Mouse (Mus musculus) myocyte (in vitro differentiated cells): ENCODE measurements at regions not wholly inside any gene's neighbourhood (a gene's known extent, or its start where the extent isn't known, plus 50 kb on each side); places are given as distances from the start of the nearest gene placed in this dataset.

Experiments used
- H3K27me3 ChIP-seq: one replicate; pipeline ENCODE4 v1.6.1; 2011; ENCODE audit not compliant: control insufficient read depth, insufficient read depth, insufficient read length
- H3K36me3 ChIP-seq: one replicate; pipeline ENCODE4 v1.6.1; 2011; ENCODE audit not compliant: control insufficient read depth, insufficient read depth
- H3K4me2 ChIP-seq: one replicate; pipeline ENCODE4 v1.6.1; 2011; ENCODE audit warnings: low read depth, control low read depth
- H3K4me3 ChIP-seq: one replicate; pipeline ENCODE4 v1.5.1; 2011; ENCODE audit warnings: mild to moderate bottlenecking, control low read depth, moderate library complexity
- H3K79me2 ChIP-seq: one replicate; pipeline ENCODE4 v1.6.1; 2011; ENCODE audit not compliant: control insufficient read depth, insufficient read depth
- H3ac ChIP-seq: one replicate; pipeline ENCODE4 v1.6.1; 2011; ENCODE audit not compliant: control insufficient read depth, insufficient read length
- CEBPB ChIP-seq: IDR thresholded peaks from 2 replicates; pipeline ENCODE4 v1.6.1; 2011; ENCODE audit warnings: mild to moderate bottlenecking, moderate library complexity; ENCODE audit not compliant: poor library complexity, insufficient read depth, severe bottlenecking
- E2F4 ChIP-seq: IDR thresholded peaks from one replicate; pipeline ENCODE4 v1.6.1; 2011; ENCODE audit warnings: mild to moderate bottlenecking, control low read depth, moderate library complexity; ENCODE audit not compliant: insufficient read depth
- MAX ChIP-seq: IDR thresholded peaks from one replicate; pipeline ENCODE4 v1.6.1; 2011; ENCODE audit warnings: low read depth, mild to moderate bottlenecking, control low read depth
- MYOD1 ChIP-seq, 3 experiments: IDR thresholded peaks; one replicate each; pipeline ENCODE4 v1.6.1; 2011; ENCODE audit warnings: control low read depth in 2 of 3, low read depth in 2 of 3, mild to moderate bottlenecking in 2 of 3, moderate library complexity in 1 of 3; ENCODE audit not compliant: insufficient read length in 2 of 3, control insufficient read depth in 1 of 3
- MYOG ChIP-seq, 3 experiments: IDR thresholded peaks; one replicate each; pipeline ENCODE4 v1.6.1; 2011; ENCODE audit warnings: control low read depth in 2 of 3, low read depth in 2 of 3, mild to moderate bottlenecking in 2 of 3; ENCODE audit not compliant: insufficient read length in 2 of 3, control insufficient read depth in 1 of 3, insufficient read depth in 1 of 3
- POLR2A ChIP-seq: IDR thresholded peaks from one replicate; pipeline ENCODE4 v1.6.1; 2011; ENCODE audit warnings: low read depth, mild to moderate bottlenecking, control low read depth, moderate library complexity; ENCODE audit not compliant: insufficient read length
- POLR2AphosphoS2 ChIP-seq: IDR thresholded peaks from one replicate; pipeline ENCODE4 v1.6.1; 2011; ENCODE audit warnings: low read depth, control low read depth; ENCODE audit not compliant: insufficient read length
- REST ChIP-seq: IDR thresholded peaks from one replicate; pipeline ENCODE4 v1.6.1; 2011; ENCODE audit warnings: mild to moderate bottlenecking, control low read depth, moderate library complexity; ENCODE audit not compliant: insufficient read depth, insufficient read length
- SRF ChIP-seq: IDR thresholded peaks from one replicate; pipeline ENCODE4 v1.6.1; 2011; ENCODE audit warnings: low read depth; ENCODE audit not compliant: control insufficient read depth, insufficient read length
- TCF12 ChIP-seq: IDR thresholded peaks from one replicate; pipeline ENCODE4 v1.6.1; 2011; ENCODE audit warnings: mild to moderate bottlenecking, control low read depth; ENCODE audit not compliant: poor library complexity, insufficient read depth, severe bottlenecking
- TCF3 ChIP-seq: IDR thresholded peaks from one replicate; pipeline ENCODE4 v1.6.1; 2011; ENCODE audit warnings: low read depth, control low read depth; ENCODE audit not compliant: insufficient read length
- USF1 ChIP-seq: IDR thresholded peaks from one replicate; pipeline ENCODE4 v1.6.1; 2011; ENCODE audit warnings: low read depth, mild to moderate bottlenecking, control low read depth, moderate library complexity

GRCm38 (mm10) chr2:159168553-159169064, 374.0 kb downstream of the Dhx35 start:
- Histone ChIP-seq H3ac (no peak overlapping the region), H3K36me3 (no peaks in the 10 kb centered on the region), H3K4me2 (no peak overlapping the region), H3K4me3 (no peak overlapping the region), H3K79me2 (no peaks in the 10 kb centered on the region), H3K27me3 (no peaks in the 10 kb centered on the region)
- TF ChIP-seq SRF (no peak), MYOG (IDR thresholded peaks at IDR 0.05; ENCODE audit: control insufficient read depth in 1 of 3, insufficient read depth in 1 of 3, insufficient read length in 2 of 3, low read depth in 2 of 3) (no peak), CEBPB (no peak), MYOD1 (IDR thresholded peaks at IDR 0.05; ENCODE audit: control insufficient read depth in 1 of 3, insufficient read length in 2 of 3, low read depth in 2 of 3) (no peak), REST (no peak), POLR2A (no peak), MAX (no peak)

- H3K27me3 ChIP-seq, result no peaks in the 10 kb centered on the region
- H3K79me2 ChIP-seq, result no peaks in the 10 kb centered on the region
- no peak overlapping the region for H3K4me2 ChIP-seq
- TF ChIP-seq REST, result no peak
- TF ChIP-seq MYOG (IDR thresholded peaks at IDR 0.05; ENCODE audit: control insufficient read depth in 1 of 3, insufficient read depth in 1 of 3, insufficient read length in 2 of 3, low read depth in 2 of 3), result no peak
- TF ChIP-seq MYOD1 (IDR thresholded peaks at IDR 0.05; ENCODE audit: control insufficient read depth in 1 of 3, insufficient read length in 2 of 3, low read depth in 2 of 3), result no peak
- no peak for TF ChIP-seq POLR2AphosphoS2
- no peak for TF ChIP-seq E2F4
- TF ChIP-seq MAX, result no peak
- TF ChIP-seq POLR2A, result no peak
- no peak for TF ChIP-seq USF1
- TF ChIP-seq TCF3, result no peak
- TF ChIP-seq CEBPB, result no peak
- no peak for TF ChIP-seq SRF
- no peak for TF ChIP-seq TCF12
- no peak overlapping the region for H3ac ChIP-seq
- H3K36me3 ChIP-seq, result no peaks in the 10 kb centered on the region
- H3K4me3 ChIP-seq, result no peak overlapping the region
These were observed 401.5 kb downstream of the Dhx35 start for GRCm38 (mm10) chr2:159196156-159196555.

- H3K4me2 ChIP-seq, result no peak overlapping the region
- no peaks in the 10 kb centered on the region for H3K36me3 ChIP-seq
- H3K4me3 ChIP-seq, result no peak overlapping the region
- no peaks in the 10 kb centered on the region for H3K27me3 ChIP-seq
- TF ChIP-seq E2F4 (no peak), USF1 (no peak), POLR2A (no peak), MYOG (IDR thresholded peaks at IDR 0.05; ENCODE audit: control insufficient read depth in 1 of 3, insufficient read depth in 1 of 3, insufficient read length in 2 of 3, low read depth in 2 of 3) (no peak), MAX (no peak), SRF (no peak), REST (no peak), TCF12 (no peak), CEBPB (no peak), POLR2AphosphoS2 (no peak)
- no peak overlapping the region for H3ac ChIP-seq
- no peaks in the 10 kb centered on the region for H3K79me2 ChIP-seq
These were observed 437.7 kb downstream of the Dhx35 start for GRCm38 (mm10) chr2:159232266-159232665.

- Histone ChIP-seq H3K4me3 (no peak overlapping the region), H3K79me2 (no peaks in the 10 kb centered on the region), H3ac (no peak overlapping the region), H3K4me2 (no peak overlapping the region), H3K27me3 (no peaks in the 10 kb centered on the region), H3K36me3 (no peaks in the 10 kb centered on the region)
- TF ChIP-seq CEBPB (no peak), USF1 (no peak), TCF3 (no peak), MAX (no peak), SRF (no peak)
These were observed 440.4 kb downstream of the Dhx35 start for GRCm38 (mm10) chr2:159235000-159235399.

GRCm38 (mm10) chr2:159250065-159250464, 455.5 kb downstream of the Dhx35 start:
- no peak overlapping the region for H3K4me3 ChIP-seq
- no peaks in the 10 kb centered on the region for H3K36me3 ChIP-seq
- no peaks in the 10 kb centered on the region for H3K27me3 ChIP-seq
- TF ChIP-seq REST, result no peak
- no peak for TF ChIP-seq E2F4
- TF ChIP-seq POLR2AphosphoS2, result no peak
- no peak for TF ChIP-seq MYOD1 (IDR thresholded peaks at IDR 0.05; ENCODE audit: control insufficient read depth in 1 of 3, insufficient read length in 2 of 3, low read depth in 2 of 3)
- TF ChIP-seq MYOG (IDR thresholded peaks at IDR 0.05; ENCODE audit: control insufficient read depth in 1 of 3, insufficient read depth in 1 of 3, insufficient read length in 2 of 3, low read depth in 2 of 3), result no peak
- TF ChIP-seq SRF, result no peak
- TF ChIP-seq CEBPB, result no peak
- no peak for TF ChIP-seq USF1
- no peak for TF ChIP-seq POLR2A
- no peak for TF ChIP-seq MAX
- TF ChIP-seq TCF12, result no peak
- no peak for TF ChIP-seq TCF3
- H3K4me2 ChIP-seq, result no peak overlapping the region
- no peaks in the 10 kb centered on the region for H3K79me2 ChIP-seq
- no peak overlapping the region for H3ac ChIP-seq
